ENCODE assay signal across 17 mouse cellular contexts in the genomic region with DNA sequence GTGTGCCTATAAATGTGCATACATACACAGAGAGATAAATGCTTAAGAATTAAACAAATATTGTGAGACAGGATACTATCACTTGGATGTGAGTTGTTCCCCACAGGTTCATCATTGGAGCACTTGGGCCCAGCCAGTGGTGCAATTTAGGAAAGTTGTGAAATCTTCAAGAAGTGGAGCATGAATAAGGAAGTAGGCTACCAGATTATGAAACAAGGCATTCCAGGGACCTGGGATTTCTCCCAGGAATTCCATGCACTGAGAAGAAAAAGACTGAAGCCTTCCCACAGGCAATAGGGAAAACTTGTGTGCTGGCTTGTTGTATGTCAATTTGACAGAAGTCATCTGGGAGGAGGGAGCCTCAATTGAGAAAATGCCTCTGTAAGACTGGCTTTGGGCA. TPM values are rescaled to one million over a fixed set of nuclear protein-coding genes. Genes with fewer than 3 reads are reported as not detected.
DNase-seq lines count a peak whose midpoint lies in the region; ATAC-seq lines count a peak whose summit lies in the region.
"Had no signal": no experiment of that assay in that cellular context is flagged by ENCODE, and none has a peak within 500 bp of the region (broad histone marks: within the 10 kb centered on the region; RNA-seq: fewer than 3 reads in every experiment).

No protein-coding gene starts in this region.

- intact Hi-C loops in heart, postnatal 36 days (cut with DNase I), result no loop called here

- peak; percentile 74 to 76 for DNase-seq in heart, adult 9 months (ENCODE audit: low spot score in 2 of 2)
- DNase-seq in heart, postnatal 36 days, result no peak
- peak; percentile 85 for DNase-seq in NIH3T3 (ENCODE audit: low read depth)
- DNase-seq in fibroblast of lung, adult 2 months (ENCODE audit: low read depth), result peak; percentile 66
- peak; percentile 82 for DNase-seq in lung, postnatal 25 days (ENCODE audit: low spot score)
- DNase-seq in left cerebral cortex, adult 8-10 months (ENCODE audit: low spot score in 2 of 2), result no peak
- DNase-seq: cerebellum, adult 11-12 months; cerebellum, postnatal 10 days; gastrocnemius, postnatal 14 days; kidney, postnatal 4 days; lung, embryonic 14.5 days; spleen, adult 18-20 months had no signal

- ATAC-seq in frontal cortex, adult (ENCODE audit: low TSS enrichment), result no peak
- ATAC-seq: forebrain, embryonic 13.5 days; hindbrain, postnatal 0 days; intestine, embryonic 16.5 days; liver, embryonic 12.5 days had no signal

RNA-seq across cellular contexts. Expression of a gene that starts 4.3 kb away (rescaled TPM):
- total RNA-seq in heart, postnatal 36 days (2021), result 10 to 100 TPM; 29.4 to 43.2 TPM
- 100 to 1,000 TPM; 101 to 106 (median 102) TPM for total RNA-seq in left cerebral cortex, adult 8-10 months (2022)

RNA-seq across cellular contexts. Expression of a gene that starts 49.8 kb away (rescaled TPM):
- 10 to 100 TPM; 11.5 to 13.9 TPM for total RNA-seq in heart, postnatal 36 days (2021)
- total RNA-seq in left cerebral cortex, adult 8-10 months (2022), result 10 to 100 TPM; 37.2 to 42.3 (median 38.5) TPM

Comparison
In these comparisons a context has a peak if more than half of its experiments do, and no peak if none do; other contexts are left out.
1. DNase-seq: peak in heart, adult 9 months (2 of 2), NIH3T3 (single experiment), fibroblast of lung, adult 2 months (single experiment) and lung, postnatal 25 days (single experiment); none in heart, postnatal 36 days (0 of 2) and left cerebral cortex, adult 8-10 months (0 of 2).